Mouse (Mus musculus): ENCODE measurements around the gene Hoxd13. TPM values are rescaled to one million over a fixed set of nuclear protein-coding genes. Genes with fewer than 3 reads are reported as not detected.
A peak's percentile ranks its signal among the peaks of the same experiment; 100 is the strongest.

Gene Hoxd13
- total and polyA plus RNA-seq, 2 experiments from 2014 or later = 0.21 TPM; not detected in 1

DNA sequence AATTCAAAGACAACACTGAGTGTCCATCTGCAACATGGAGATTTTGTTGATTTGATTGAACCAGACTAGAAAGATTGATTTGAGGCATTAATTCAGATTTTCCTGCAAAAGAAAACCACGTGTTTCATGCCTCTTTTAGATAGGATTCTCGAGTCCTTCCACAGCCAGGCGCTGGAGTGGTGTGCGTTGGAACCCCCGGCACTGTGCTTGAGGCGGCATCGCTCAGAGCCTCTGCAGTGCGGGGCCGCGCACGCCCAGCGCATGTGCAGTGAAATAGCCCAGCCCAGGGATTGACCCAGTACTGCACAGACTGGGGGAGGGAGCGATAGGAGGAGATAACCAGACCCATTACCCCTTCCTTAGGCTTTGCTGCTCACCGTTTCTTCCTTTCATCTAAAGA, 46.8 kb downstream of the Hoxd13 start:
- H3K36me3 ChIP-seq (ENCODE audit: insufficient read depth, low read length) = no peaks in the 10 kb centered on the region
- H3K9me3 ChIP-seq (ENCODE audit: low read length) = no peaks in the 10 kb centered on the region
- no peak overlapping the region for H3K4me2 ChIP-seq (ENCODE audit: low read depth, low read length)
- DNase-seq (ENCODE audit: low spot score) (no peak), ATAC-seq (0 out of 2 replicates have a peak, but pooled peaks have one; percentile 50)
- peaks cover 82% of the 10 kb centered on the region for H3K27me3 ChIP-seq (ENCODE audit: insufficient read depth, low read length)
- no peak overlapping the region for H3K9ac ChIP-seq (replicated peaks; ENCODE audit: low read length)
- H3K4me1 ChIP-seq (ENCODE audit: insufficient read depth, low read length) = no peaks in the 10 kb centered on the region
- TF ChIP-seq CTCF (IDR thresholded peaks at IDR 0.05; ENCODE audit: low read depth) = no peak
- no peak overlapping the region for H3K27ac ChIP-seq
- H3K4me3 ChIP-seq (ENCODE audit: low read length) = no peak overlapping the region
- under 1% methylated on average over 14 of the region's 14 CpGs for WGBS

DNA sequence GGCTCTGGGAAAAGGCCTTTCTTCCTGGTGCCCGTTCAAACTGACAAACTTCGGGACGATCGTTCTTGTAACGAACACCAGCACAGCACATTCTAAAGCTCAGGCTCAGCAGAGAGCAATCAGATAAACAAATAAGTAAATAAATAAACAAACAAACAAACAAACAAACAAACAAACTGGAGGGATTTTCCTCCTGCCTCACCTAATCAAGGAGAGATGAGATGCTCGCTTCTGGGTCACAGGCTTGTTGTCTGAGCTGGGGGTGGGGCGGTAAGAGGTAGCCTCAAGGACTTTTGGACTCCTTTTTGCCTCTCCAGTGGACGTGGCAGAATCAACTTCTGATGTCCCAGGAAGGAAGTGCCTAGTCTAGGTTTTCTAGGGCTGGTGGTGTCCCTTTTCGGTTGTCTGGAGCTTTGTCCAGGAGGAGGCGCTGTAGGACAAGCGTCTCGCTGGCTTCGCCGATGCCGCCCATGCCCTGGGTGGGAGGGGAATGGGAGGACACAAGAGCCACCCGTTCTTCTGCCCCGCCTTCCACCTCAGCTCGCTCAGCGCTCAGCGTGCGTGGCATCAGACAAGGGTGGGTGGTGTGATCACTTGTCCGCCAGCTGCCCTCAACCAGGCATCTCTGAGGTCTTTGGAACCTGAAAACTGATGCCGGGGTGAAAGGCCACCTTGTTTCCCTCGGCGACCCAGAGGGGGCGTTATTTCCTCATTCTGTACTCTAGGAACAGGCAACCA, 47.6 kb downstream of the Hoxd13 start:
- TF ChIP-seq CTCF (IDR thresholded peaks at IDR 0.05; ENCODE audit: low read depth) = peak; percentile 90
- H3K4me1 ChIP-seq (ENCODE audit: insufficient read depth, low read length) = no peaks in the 10 kb centered on the region
- no peaks in the 10 kb centered on the region for H3K36me3 ChIP-seq (ENCODE audit: insufficient read depth, low read length)
- WGBS = 4% methylated on average over 26 of the region's 26 CpGs
- H3K4me2 ChIP-seq (ENCODE audit: low read depth, low read length) = peak overlapping the region; percentile 44
- no peaks in the 10 kb centered on the region for H3K9me3 ChIP-seq (ENCODE audit: low read length)
- peak overlapping the region; percentile 17; the same call in 1 of the 2 replicates for H3K4me3 ChIP-seq (ENCODE audit: low read length)
- peaks cover 81% of the 10 kb centered on the region for H3K27me3 ChIP-seq (ENCODE audit: insufficient read depth, low read length)
- no peak overlapping the region for H3K27ac ChIP-seq
- ATAC-seq = peak; percentile 83
- no peak overlapping the region for H3K9ac ChIP-seq (replicated peaks; ENCODE audit: low read length)
- DNase-seq (ENCODE audit: low spot score) = peak; percentile 93

DNA sequence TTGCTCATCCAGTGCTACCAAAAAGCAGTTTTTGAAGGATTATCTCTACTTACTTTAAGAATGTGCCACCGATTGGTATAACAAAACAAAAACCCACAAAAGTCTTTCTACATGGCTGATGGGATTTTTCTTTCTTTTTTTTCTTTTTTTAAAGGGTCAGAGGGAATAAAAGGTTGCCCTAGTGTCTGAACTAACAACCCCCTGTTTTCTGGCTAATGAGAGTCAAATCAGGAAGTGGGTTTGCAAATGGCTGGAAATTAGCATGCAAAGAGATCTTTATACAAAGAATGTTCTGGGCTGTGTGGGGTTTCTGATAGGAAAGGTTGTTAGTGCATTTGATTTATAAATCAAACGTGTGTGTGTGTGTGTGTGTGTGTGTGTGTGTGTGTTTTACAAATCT, 52.3 kb downstream of the Hoxd13 start:
- Histone ChIP-seq H3K9ac (replicated peaks; ENCODE audit: low read length) (no peak overlapping the region), H3K27me3 (ENCODE audit: insufficient read depth, low read length) (peaks cover 87% of the 10 kb centered on the region), H3K4me2 (ENCODE audit: low read depth, low read length) (no peak overlapping the region), H3K9me3 (ENCODE audit: low read length) (no peaks in the 10 kb centered on the region), H3K4me3 (ENCODE audit: low read length) (no peak overlapping the region), H3K4me1 (ENCODE audit: insufficient read depth, low read length) (no peaks in the 10 kb centered on the region), H3K36me3 (ENCODE audit: insufficient read depth, low read length) (no peaks in the 10 kb centered on the region), H3K27ac (no peak overlapping the region)
- DNase-seq (ENCODE audit: low spot score) (no peak), ATAC-seq (no peak)
- WGBS = 18% methylated on average over 2 of the region's 2 CpGs
- no peak for TF ChIP-seq CTCF (IDR thresholded peaks at IDR 0.05; ENCODE audit: low read depth)

DNA sequence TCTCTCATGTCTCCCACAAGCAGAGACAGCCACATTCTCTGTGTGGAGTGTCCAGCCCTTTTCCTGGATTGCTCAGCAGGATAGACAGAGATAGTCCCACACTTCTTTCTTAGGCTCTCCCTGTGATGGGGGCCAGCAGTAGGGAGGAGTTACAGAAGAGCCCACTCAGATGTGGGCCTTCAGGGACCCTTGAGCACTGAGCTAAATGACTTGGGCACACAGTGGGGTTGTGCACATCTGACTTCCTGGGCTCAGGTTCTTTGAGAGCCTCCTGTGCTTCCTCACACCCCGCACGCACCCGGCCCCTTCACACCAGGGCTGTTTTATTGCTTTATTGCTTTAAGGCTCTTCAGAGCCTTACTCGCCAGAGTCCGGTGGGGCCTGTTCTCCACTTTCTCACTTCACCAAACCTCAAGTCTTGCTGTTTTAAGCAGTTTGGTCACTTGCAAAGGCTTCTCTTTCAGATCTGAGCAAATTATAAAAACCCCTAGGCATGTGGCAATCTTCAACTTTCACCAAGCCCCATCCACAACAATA, 52.9 kb downstream of the Hoxd13 start:
- 13% methylated on average over 5 of the region's 5 CpGs for WGBS
- TF ChIP-seq CTCF (IDR thresholded peaks at IDR 0.05; ENCODE audit: low read depth) = no peak
- H3K4me1 ChIP-seq (ENCODE audit: insufficient read depth, low read length) = no peaks in the 10 kb centered on the region
- H3K27ac ChIP-seq = no peak overlapping the region
- H3K9ac ChIP-seq (replicated peaks; ENCODE audit: low read length) = no peak overlapping the region
- no peak overlapping the region for H3K4me3 ChIP-seq (ENCODE audit: low read length)
- H3K4me2 ChIP-seq (ENCODE audit: low read depth, low read length) = no peak overlapping the region
- H3K36me3 ChIP-seq (ENCODE audit: insufficient read depth, low read length) = no peaks in the 10 kb centered on the region
- DNase-seq (ENCODE audit: low spot score) (no peak), ATAC-seq (no peak)
- H3K27me3 ChIP-seq (ENCODE audit: insufficient read depth, low read length) = peaks cover 85% of the 10 kb centered on the region
- no peaks in the 10 kb centered on the region for H3K9me3 ChIP-seq (ENCODE audit: low read length)

Small RNA genes within 50 kb of the gene (microRNA-seq; reads per million reads assigned to microRNA genes)
- 0 reads per million in 2 experiments for gene Gm44463

Other genes starting within 250 kb of the Hoxd13 start
- gene Lnpk, start 88.9 kb upstream of the Hoxd13 start, total RNA-seq (2014; rRNA removed) = 28.4 and 54.2 TPM in 2 replicates
- 40.8 and 41.0 TPM in 2 replicates for gene Lnpk, start 88.9 kb upstream of the Hoxd13 start, polyA plus RNA-seq (2015; fragmentation: Nextera tagmentation; extraction: Ambion mirVana)
- 4.3 and 9.6 TPM in 2 replicates for gene Evx2, start 8.8 kb upstream of the Hoxd13 start, total RNA-seq (2014; rRNA removed)
- gene Evx2, start 8.8 kb upstream of the Hoxd13 start, polyA plus RNA-seq (2015; fragmentation: Nextera tagmentation; extraction: Ambion mirVana) = 0.39 and 0.55 TPM in 2 replicates
- gene Hoxd12, start 6.7 kb downstream of the Hoxd13 start, total RNA-seq (2014; rRNA removed) = not detected in 2 replicates
- not detected in 2 replicates for gene Hoxd12, start 6.7 kb downstream of the Hoxd13 start, polyA plus RNA-seq (2015; fragmentation: Nextera tagmentation; extraction: Ambion mirVana)
- gene Hoxd11, start 11.2 kb downstream of the Hoxd13 start, total RNA-seq (2014; rRNA removed) = not detected in 2 replicates
- gene Hoxd11, start 11.2 kb downstream of the Hoxd13 start, polyA plus RNA-seq (2015; fragmentation: Nextera tagmentation; extraction: Ambion mirVana) = not detected in 2 replicates
- gene Hoxd10, start 23.6 kb downstream of the Hoxd13 start, total RNA-seq (2014; rRNA removed) = not detected in 2 replicates
- gene Hoxd10, start 23.6 kb downstream of the Hoxd13 start, polyA plus RNA-seq (2015; fragmentation: Nextera tagmentation; extraction: Ambion mirVana) = not detected in 2 replicates
- not detected in 2 replicates for gene Hoxd9, start 29.4 kb downstream of the Hoxd13 start, total RNA-seq (2014; rRNA removed)
- not detected in 2 replicates for gene Hoxd9, start 29.4 kb downstream of the Hoxd13 start, polyA plus RNA-seq (2015; fragmentation: Nextera tagmentation; extraction: Ambion mirVana)
- 0.37 and 9.2 TPM in 2 replicates for gene Hoxd8, start 36.3 kb downstream of the Hoxd13 start, total RNA-seq (2014; rRNA removed)
- gene Hoxd8, start 36.3 kb downstream of the Hoxd13 start, polyA plus RNA-seq (2015; fragmentation: Nextera tagmentation; extraction: Ambion mirVana) = 0.21 TPM in 1 of 2 replicates, not detected in the other
- gene Hoxd3, start 43.6 kb downstream of the Hoxd13 start, total RNA-seq (2014; rRNA removed) = 31.3 and 36.8 TPM in 2 replicates
- 25.2 and 26.3 TPM in 2 replicates for gene Hoxd3, start 43.6 kb downstream of the Hoxd13 start, polyA plus RNA-seq (2015; fragmentation: Nextera tagmentation; extraction: Ambion mirVana)
- gene Hoxd4, start 43.6 kb downstream of the Hoxd13 start, total RNA-seq (2014; rRNA removed) = 13.9 and 18.1 TPM in 2 replicates
- gene Hoxd4, start 43.6 kb downstream of the Hoxd13 start, polyA plus RNA-seq (2015; fragmentation: Nextera tagmentation; extraction: Ambion mirVana) = 1.6 and 1.9 TPM in 2 replicates
- gene Gm28230, start 58.4 kb downstream of the Hoxd13 start, total RNA-seq (2014; rRNA removed) = 1.3 and 3.5 TPM in 2 replicates
- 0.37 and 0.70 TPM in 2 replicates for gene Gm28230, start 58.4 kb downstream of the Hoxd13 start, polyA plus RNA-seq (2015; fragmentation: Nextera tagmentation; extraction: Ambion mirVana)
- 0.26 and 1.7 TPM in 2 replicates for gene Hoxd1, start 94.7 kb downstream of the Hoxd13 start, total RNA-seq (2014; rRNA removed)
- gene Hoxd1, start 94.7 kb downstream of the Hoxd13 start, polyA plus RNA-seq (2015; fragmentation: Nextera tagmentation; extraction: Ambion mirVana) = 0.43 and 0.46 TPM in 2 replicates
- gene Mtx2, start 157.5 kb downstream of the Hoxd13 start, total RNA-seq (2014; rRNA removed) = 104 and 139 TPM in 2 replicates
- 149 and 150 TPM in 2 replicates for gene Mtx2, start 157.5 kb downstream of the Hoxd13 start, polyA plus RNA-seq (2015; fragmentation: Nextera tagmentation; extraction: Ambion mirVana)

Measured in hindbrain, postnatal 0 days (tissue).